Mouse (Mus musculus) myocyte (in vitro differentiated cells): ENCODE data around the gene Syt1.

Experiments
- CEBPB ChIP-seq: IDR thresholded peaks from 2 replicates; pipeline ENCODE4 v1.6.1; 2011; ENCODE audit warnings: mild to moderate bottlenecking, moderate library complexity; ENCODE audit not compliant: poor library complexity, insufficient read depth, severe bottlenecking
- E2F4 ChIP-seq: IDR thresholded peaks from one replicate; pipeline ENCODE4 v1.6.1; 2011; ENCODE audit warnings: mild to moderate bottlenecking, control low read depth, moderate library complexity; ENCODE audit not compliant: insufficient read depth
- MYOG ChIP-seq, 3 experiments: IDR thresholded peaks; one replicate each; pipeline ENCODE4 v1.6.1; 2011; ENCODE audit warnings: control low read depth in 2 of 3, low read depth in 2 of 3, mild to moderate bottlenecking in 2 of 3; ENCODE audit not compliant: insufficient read length in 2 of 3, control insufficient read depth in 1 of 3, insufficient read depth in 1 of 3
- POLR2A ChIP-seq: IDR thresholded peaks from one replicate; pipeline ENCODE4 v1.6.1; 2011; ENCODE audit warnings: low read depth, mild to moderate bottlenecking, control low read depth, moderate library complexity; ENCODE audit not compliant: insufficient read length
- SRF ChIP-seq: IDR thresholded peaks from one replicate; pipeline ENCODE4 v1.6.1; 2011; ENCODE audit warnings: low read depth; ENCODE audit not compliant: control insufficient read depth, insufficient read length
- TCF12 ChIP-seq: IDR thresholded peaks from one replicate; pipeline ENCODE4 v1.6.1; 2011; ENCODE audit warnings: mild to moderate bottlenecking, control low read depth; ENCODE audit not compliant: poor library complexity, insufficient read depth, severe bottlenecking
- USF1 ChIP-seq: IDR thresholded peaks from one replicate; pipeline ENCODE4 v1.6.1; 2011; ENCODE audit warnings: low read depth, mild to moderate bottlenecking, control low read depth, moderate library complexity

- no peak for TF ChIP-seq SRF
- TF ChIP-seq CEBPB = no peak
- no peak for TF ChIP-seq POLR2A
- no peak for TF ChIP-seq TCF12
- TF ChIP-seq E2F4 = no peak
- no peak for TF ChIP-seq MYOG (IDR thresholded peaks at IDR 0.05; ENCODE audit: control insufficient read depth in 1 of 3, insufficient read depth in 1 of 3, insufficient read length in 2 of 3, low read depth in 2 of 3)
- no peak for TF ChIP-seq USF1
Observed at GRCm38 (mm10) chr10:108545715-108546114, 465.1 kb downstream of the Syt1 start.
